Mouse (Mus musculus) erythroblast, embryonic 14.5 days (primary cell): ENCODE results near the gene Hypm.

Experiments used
- GATA1 ChIP-seq: IDR thresholded peaks from 2 replicates; pipeline ENCODE4 v1.6.1; 2012; ENCODE audit warnings: low read length, inconsistent platforms, mixed read lengths
- TAL1 ChIP-seq: IDR thresholded peaks from 3 replicates; pipeline ENCODE4 v1.6.1; 2012; ENCODE audit warnings: low read length, inconsistent platforms, mixed read lengths

- TF ChIP-seq TAL1 (no peak), GATA1 (no peak)
These were observed 28.8 kb downstream of the Hypm start for GRCm38 (mm10) chrX:9875519-9875918.
